Mouse (Mus musculus) ZHBTc4 (cell line): ENCODE results near the gene Atp8b5.
A peak's percentile ranks its signal among the peaks of the same experiment; 100 is the strongest.

Experiments used
- DNase-seq: peaks from one replicate; pipeline ENCODE4 v3.0.0-alpha.2; 2011; ENCODE audit warnings: low read depth, low spot score

Gene Atp8b5

DNA sequence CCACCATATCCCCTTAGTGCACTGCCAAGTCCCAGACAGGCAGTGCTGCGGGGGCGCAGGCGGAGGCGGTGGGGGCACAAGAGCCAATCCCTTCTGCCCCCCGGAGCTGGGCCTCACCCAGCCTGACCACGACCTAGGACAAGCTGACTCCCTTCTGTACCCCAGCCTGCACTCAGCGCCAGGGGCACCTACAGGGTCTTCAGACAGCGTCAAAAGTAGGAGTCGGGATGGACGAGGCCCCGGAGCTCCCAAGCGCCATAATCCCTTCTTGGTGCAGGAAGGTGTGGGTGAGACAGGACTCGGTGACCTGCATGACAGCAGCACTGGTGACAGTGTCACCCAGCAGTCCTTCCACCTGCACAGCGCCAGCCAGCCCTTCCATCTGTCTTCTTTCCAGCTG, 147.8 kb downstream of the Atp8b5 start:
- no peak for DNase-seq

DNA sequence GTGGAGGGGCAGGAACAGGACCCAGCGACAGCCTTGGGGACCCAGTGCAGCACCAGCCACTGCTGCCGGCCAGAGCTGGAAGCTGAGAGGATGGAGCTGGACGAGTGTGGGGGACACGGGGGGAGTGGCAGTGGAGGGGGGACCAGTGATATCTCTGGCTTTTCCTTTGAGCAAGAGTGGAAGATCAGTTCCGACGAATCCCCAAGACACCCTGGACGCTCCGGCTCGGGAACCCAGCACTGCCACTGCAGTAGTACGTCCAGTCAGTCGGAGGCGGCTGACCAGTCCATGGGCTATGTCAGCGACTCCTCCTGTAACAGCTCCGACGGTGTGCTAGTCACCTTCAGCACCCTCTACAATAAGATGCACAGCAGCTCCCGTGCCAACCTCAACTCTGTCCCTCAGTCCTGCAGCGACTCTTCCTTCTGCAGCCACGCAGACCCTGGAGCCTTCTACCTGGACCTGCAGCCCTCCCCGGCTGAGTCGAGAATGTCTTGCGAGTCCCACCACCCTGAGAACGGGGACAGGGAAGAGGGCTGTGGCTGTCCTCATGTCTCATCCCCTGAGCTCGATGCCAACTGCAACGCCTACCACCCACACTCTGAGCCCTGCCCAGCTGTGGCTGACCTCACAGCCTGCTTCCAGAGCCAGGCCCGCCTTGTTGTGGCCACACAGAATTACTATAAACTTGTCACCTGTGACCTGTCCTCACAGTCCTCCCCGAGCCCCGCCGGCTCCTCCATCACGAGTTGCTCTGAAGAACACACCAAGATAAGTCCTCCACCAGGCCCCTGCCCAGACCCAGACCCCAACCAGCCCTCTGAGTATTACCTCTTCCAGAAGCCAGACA, 148.5 kb downstream of the Atp8b5 start:
- no peak for DNase-seq

DNA sequence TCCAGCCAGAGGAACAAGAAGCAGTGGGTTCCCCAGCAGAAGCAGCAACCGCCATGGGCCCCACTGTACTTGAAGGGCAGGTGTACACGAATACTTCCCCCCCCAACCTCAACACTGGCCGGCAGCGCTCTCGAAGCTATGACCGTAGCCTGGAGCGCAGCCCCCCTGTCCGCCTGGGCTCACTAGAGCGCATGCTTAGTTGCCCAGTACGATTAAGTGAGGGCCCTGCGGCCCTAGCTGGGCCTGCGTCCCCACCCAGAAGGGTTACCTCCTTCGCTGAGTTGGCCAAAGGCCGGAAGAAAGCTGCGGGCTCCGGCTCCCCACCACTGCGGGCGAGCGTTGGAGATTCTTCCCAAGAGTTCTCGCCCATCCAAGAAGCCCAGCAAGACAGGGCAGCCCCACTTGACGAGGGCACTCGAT, 149.1 kb downstream of the Atp8b5 start:
- DNase-seq: no peak

DNA sequence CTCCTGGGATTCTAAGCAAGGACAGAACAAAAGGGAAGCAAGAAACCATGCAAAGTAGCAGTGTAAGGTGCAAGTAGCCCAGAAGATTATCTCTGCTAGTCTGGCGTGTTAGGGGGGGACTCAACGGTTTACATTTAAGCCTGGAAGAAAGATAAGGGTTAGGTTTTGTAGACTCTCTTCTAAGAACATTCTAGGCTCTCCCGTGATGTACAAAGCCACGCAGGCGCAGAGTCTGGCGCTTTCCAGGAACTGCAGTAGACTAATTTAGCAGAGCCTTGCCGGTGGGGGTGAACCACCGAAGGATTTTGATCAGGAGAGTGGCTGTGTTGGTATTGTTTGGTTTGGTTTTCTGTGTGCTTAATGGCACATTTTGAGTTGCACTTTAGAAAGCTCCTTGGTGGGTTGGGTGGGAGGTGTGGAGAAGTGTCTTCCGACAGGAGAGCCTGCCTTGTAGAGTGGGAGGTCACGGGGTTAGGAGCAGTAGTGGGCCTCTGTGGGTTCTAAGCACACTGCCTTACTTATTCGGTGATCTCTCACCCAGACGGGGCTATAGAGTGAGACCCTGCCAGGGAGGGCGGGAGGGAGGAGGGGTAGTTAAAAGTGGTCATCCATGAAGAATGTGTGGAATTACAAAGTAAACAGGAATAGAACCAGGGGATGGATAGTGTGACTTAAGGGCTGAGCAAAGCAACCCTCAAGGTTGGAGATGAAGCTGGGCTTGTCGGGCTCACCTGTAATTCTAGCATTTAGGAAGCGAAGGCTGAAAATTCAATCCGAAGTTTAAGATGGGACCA, 150.5 kb downstream of the Atp8b5 start:
- DNase-seq: no peak

DNA sequence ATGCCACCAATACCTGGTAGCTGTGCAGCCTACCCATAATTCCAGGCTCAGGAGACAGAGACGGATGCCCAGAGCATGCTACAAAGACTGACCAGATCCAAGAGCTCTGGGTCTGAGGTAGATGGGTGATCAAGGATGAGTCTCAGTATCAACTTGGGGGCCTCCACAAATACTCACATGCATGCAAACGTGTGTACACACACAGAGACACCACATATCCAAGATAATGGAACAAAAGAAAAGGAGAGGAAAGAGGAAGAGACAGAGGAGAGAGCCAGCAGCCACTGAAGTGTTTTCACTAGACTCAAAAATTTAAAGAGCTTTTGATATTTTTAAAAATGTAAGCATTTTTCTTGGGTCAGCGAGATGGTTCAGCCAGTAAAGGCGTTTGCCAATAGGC, 151.5 kb downstream of the Atp8b5 start:
- DNase-seq: no peak

DNA sequence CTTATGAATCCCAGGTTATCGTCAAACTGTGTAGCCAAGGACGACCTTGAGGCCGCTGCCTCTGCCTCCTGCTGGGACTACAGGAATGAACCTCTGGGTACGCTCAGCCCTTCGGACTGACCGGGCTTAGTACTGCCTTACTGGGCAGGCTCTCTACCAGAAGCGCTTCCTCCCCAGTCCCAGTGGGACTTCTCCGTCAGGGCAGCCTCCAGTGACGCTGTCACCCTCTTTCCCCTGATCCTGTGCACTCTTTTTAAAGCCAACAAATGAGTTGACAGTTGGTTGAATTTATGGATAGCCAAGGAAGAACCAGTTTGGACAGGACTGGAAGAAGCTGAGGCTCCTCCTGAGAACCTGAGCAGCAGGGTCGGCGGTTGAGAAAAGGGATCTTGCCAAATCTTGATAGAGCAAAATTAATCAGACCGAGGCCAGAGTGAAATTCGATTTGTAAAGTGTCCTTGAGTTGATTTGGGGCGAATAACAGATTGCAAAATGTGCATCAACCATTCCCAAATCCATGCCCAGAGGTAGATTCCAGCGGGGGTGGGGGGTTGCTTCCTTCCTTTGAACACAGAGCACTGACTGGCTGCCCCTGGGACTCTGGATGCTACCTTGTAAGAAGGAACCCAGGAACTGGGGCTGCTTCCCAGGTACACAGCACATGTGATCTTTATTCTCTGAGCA, 152.2 kb downstream of the Atp8b5 start:
- DNase-seq: no peak

DNA sequence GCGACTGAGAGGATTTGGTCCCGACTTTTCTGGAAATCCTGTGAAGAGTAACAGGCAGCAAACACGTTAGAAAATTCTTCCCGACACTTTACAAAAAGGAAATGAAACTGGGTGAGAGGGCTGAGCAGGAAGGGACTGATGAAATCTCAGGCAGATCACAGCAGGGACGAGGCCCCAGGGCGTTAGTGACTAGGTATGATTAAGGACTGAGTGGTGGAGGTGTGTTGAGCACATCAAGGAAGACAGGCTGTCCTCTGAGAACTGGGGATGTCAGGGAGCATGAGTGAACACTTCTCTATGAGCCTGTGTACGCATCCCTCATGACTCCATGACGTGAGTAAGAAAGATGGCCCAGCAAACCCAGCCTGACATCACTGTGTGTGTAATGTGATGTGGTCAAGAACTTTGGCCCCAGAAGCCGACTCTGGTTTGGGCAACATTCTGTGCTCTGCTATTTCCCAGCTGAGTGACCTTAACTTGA, 152.9 kb downstream of the Atp8b5 start:
- DNase-seq: no peak

DNA sequence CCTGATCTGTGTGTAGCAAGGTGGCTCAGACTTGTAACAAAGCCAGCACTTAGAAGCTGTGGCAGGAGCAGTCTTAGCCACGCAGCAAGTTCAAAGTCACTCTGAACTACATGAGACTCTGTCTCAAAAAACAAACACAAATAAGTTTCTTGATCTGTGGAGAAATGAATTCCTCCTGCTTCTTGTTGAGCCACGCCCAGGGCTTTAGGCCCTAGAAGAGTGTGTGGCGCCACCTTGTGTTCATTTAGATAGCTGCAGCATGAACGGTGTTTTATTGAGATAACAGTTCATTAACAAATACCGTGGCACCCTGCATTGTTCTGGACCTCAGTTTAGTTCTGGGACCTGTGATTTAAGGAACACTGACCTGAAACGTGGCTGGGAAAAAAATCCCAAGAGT, 153.3 kb downstream of the Atp8b5 start:
- DNase-seq: peak; percentile 91

DNA sequence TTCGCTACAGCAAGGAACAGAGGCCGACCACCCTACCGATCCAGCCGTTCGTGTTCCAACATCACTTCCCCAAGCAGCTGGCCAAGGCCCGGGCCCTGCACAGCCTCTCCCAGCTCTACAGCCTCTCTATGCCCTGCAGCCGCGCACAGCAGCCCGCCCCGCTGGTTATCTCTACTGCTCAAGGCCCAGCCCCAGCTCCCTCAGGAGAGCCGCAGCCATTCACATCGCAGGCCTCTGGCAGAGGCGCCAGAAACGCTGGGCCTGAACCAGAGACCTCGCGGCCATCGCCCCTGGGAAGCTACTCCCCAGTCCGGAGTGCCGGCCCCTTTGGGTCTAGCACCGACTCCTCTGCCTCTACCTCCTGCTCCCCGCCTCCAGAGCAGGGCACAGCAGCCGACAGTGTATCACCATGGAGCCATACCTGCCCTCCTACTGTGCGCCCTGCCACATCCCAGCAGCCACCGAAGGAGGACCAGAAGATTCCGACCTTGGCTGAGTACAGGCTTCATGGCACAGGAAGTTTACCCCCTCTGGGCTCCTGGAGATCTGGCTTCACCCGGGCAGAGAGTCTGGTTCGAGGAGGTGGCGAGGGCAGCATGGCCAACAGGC, 154.8 kb downstream of the Atp8b5 start:
- no peak for DNase-seq
